Mouse (Mus musculus) G1E (cell line): ENCODE measurements at regions not wholly inside any gene's neighbourhood (a gene's known extent, or its start where the extent isn't known, plus 50 kb on each side); places are given as distances from the start of the nearest gene placed in this dataset.

Experiments
- ATAC-seq: 2 replicates; pipeline ENCODE4 v1.8.0; 2016; ENCODE audit warnings: mild to moderate bottlenecking; ENCODE audit not compliant: insufficient number of reproducible peaks, poor library complexity, low FRiP score, severe bottlenecking; ENCODE audit errors: extremely low read depth
- DNase-seq: peaks from one replicate; pipeline ENCODE4 v3.0.0; 2012; ENCODE audit warnings: low spot score
- H3K27me3 ChIP-seq: 2 replicates; pipeline ENCODE4 v1.6.1; 2012; ENCODE audit warnings: mild to moderate bottlenecking, low read length, inconsistent platforms; ENCODE audit not compliant: insufficient read depth
- H3K36me3 ChIP-seq: replicated peaks from 2 replicates; pipeline ENCODE3; 2012; ENCODE audit warnings: mild to moderate bottlenecking, inconsistent platforms
- H3K4me1 ChIP-seq: 2 replicates; pipeline ENCODE4 v1.6.1; 2012; ENCODE audit warnings: low read depth, low read length, inconsistent platforms, mixed read lengths; ENCODE audit not compliant: insufficient read depth
- H3K4me3 ChIP-seq: 2 replicates; pipeline ENCODE4 v1.5.1; 2012; ENCODE audit warnings: low read depth, mild to moderate bottlenecking, inconsistent platforms, low read length, moderate library complexity, mixed read lengths
- H3K9me3 ChIP-seq: replicated peaks from 2 replicates; pipeline ENCODE4 v1.6.1; 2012; ENCODE audit warnings: inconsistent platforms
- CTCF ChIP-seq: IDR thresholded peaks from 2 replicates; pipeline ENCODE4 v1.5.1; 2012; ENCODE audit warnings: low read depth, low read length, inconsistent platforms, mixed read lengths
- GATA1 ChIP-seq: IDR thresholded peaks from 2 replicates; pipeline ENCODE4 v1.6.1; 2012; ENCODE audit warnings: borderline replicate concordance, low read length, inconsistent platforms, mixed read lengths
- GATA2 ChIP-seq: IDR thresholded peaks from 2 replicates; pipeline ENCODE4 v1.6.1; 2012; ENCODE audit warnings: low read depth, low read length, inconsistent platforms, borderline replicate concordance
- POLR2AphosphoS5 ChIP-seq: IDR thresholded peaks from 2 replicates; pipeline ENCODE4 v1.6.1; 2012; ENCODE audit warnings: low read depth, low read length, inconsistent platforms; ENCODE audit not compliant: insufficient replicate concordance
- TAL1 ChIP-seq: conservative IDR thresholded peaks from 2 replicates; pipeline ENCODE4 v1.6.1; 2012; ENCODE audit warnings: low read depth, low read length, inconsistent platforms, mixed read lengths

- Histone ChIP-seq H3K4me3 (no peak overlapping the region), H3K4me1 (no peaks in the 10 kb centered on the region; the same call in 1 of the 2 replicates), H3K27me3 (no peaks in the 10 kb centered on the region), H3K36me3 (no peaks in the 10 kb centered on the region), H3K9me3 (peaks cover 52% of the 10 kb centered on the region)
- ATAC-seq = no peak
- DNase-seq = no peak
- no peak for TF ChIP-seq CTCF
- TF ChIP-seq POLR2AphosphoS5 = peak; percentile 56; the same call in 1 of the 2 replicates
- TF ChIP-seq GATA2 = peak; percentile 2; the same call in 1 of the 2 replicates
Measured at GRCm38 (mm10) chr16:3231566-3231965, 359.3 kb upstream of the Olfr161 start.

DNA sequence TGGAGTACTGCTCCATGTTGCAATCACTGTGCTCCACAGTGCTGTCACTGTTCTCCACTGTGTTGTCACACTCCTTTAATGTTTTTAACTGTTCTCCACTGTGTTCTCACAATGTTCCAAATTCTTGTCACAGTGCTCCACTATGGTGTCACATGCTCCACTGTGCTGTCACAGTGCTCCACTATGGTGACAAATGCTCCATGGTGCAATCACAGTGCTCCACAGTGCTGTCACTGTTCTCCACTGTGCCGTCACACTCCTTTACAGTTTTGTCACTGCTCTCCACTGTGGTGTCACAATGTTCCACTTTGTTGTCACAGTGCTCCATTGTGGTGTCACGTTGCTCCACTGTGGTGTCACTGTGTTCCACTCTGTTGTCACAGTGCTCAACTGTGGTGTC is 358.2 kb upstream of the Olfr161 start:
- ATAC-seq (no peak), DNase-seq (no peak)
- Histone ChIP-seq H3K4me3 (no peak overlapping the region; the same call in 1 of the 2 replicates), H3K27me3 (no peaks in the 10 kb centered on the region), H3K9me3 (peaks cover 62% of the 10 kb centered on the region), H3K36me3 (no peaks in the 10 kb centered on the region), H3K4me1 (no peaks in the 10 kb centered on the region; the same call in 1 of the 2 replicates)
- no peak for TF ChIP-seq TAL1
- TF ChIP-seq CTCF = no peak
- no peak for TF ChIP-seq POLR2AphosphoS5
- TF ChIP-seq GATA1 = no peak
- TF ChIP-seq GATA2 = no peak

DNA sequence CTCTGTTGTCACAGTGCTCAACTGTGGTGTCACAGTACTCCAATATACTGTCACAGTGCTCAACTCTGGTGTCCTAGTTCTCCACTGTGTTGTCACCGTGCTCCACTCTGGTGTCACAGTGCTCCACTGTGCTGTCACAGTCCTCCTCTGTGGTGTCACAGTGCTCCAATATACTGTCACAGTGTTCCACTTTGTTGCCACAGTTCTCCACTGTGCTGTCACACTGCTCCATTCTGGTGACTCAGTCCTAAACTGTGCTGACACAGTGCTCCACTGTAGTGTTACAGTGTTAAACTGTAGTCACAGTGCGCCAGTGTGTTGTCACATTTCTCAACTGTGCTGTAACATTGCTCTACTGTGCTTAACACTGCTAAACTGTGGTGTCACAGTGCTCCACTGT is 356.8 kb upstream of the Olfr161 start:
- Histone ChIP-seq H3K36me3 (no peaks in the 10 kb centered on the region), H3K27me3 (no peaks in the 10 kb centered on the region), H3K4me1 (no peaks in the 10 kb centered on the region; the same call in 1 of the 2 replicates), H3K4me3 (peak overlapping the region; percentile 3; the same call in 1 of the 2 replicates), H3K9me3 (peaks cover 77% of the 10 kb centered on the region)
- DNase-seq = no peak
- TF ChIP-seq POLR2AphosphoS5 = no peak
- no peak for TF ChIP-seq GATA1
- no peak for TF ChIP-seq CTCF
- TF ChIP-seq GATA2 = no peak
- TF ChIP-seq TAL1 = no peak
- no peak for ATAC-seq

DNA sequence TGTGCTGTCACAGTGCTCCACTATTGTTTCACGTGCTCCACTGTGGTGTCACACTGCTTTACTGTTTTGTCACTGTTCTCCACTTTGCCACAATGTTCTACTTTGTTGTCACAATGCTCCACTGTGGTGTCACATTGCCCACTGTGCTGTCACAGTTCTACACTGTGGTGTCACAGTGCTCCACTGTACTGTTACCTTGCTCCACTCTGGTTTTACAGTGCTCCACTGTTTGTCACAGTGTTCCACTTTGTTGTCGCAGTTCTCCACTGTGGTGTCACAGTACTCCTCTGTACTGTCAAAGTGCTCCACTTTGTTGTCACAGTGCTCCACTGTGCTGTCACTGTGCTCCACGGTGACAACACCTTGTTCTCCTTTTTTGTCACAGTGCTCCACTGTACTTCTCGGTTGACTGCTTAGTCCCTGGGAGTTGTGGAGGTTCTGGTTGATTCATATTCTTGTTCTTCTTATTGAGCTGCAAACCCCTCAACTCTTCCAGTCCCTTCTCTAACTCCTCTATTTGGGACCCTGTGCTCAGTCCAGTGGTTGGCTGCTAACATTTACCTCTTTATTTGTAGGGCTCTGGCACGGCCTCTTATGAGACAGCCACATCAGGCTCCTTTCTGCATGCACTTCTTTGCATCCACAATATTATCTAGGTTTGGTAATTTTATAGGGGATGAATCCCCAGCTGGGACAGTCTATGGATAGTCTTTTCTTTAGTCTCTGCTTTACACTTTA is 349.7 kb upstream of the Olfr161 start:
- TF ChIP-seq POLR2AphosphoS5 (no peak), TAL1 (no peak), CTCF (no peak), GATA1 (no peak), GATA2 (no peak)
- DNase-seq (no peak), ATAC-seq (no peak)
- H3K27me3 ChIP-seq = no peaks in the 10 kb centered on the region
- H3K9me3 ChIP-seq = peaks cover 54% of the 10 kb centered on the region
- H3K4me3 ChIP-seq = no peak overlapping the region
- no peaks in the 10 kb centered on the region for H3K4me1 ChIP-seq
- H3K36me3 ChIP-seq = no peaks in the 10 kb centered on the region

GRCm38 (mm10) chr16:3241939-3242338 is 348.9 kb upstream of the Olfr161 start:
- peaks cover 48% of the 10 kb centered on the region for H3K9me3 ChIP-seq
- ATAC-seq (no peak), DNase-seq (no peak)
- no peak overlapping the region for H3K4me3 ChIP-seq
- no peaks in the 10 kb centered on the region for H3K36me3 ChIP-seq
- no peaks in the 10 kb centered on the region for H3K27me3 ChIP-seq
- TF ChIP-seq GATA2 (no peak), TAL1 (no peak), CTCF (no peak), POLR2AphosphoS5 (no peak), GATA1 (no peak)
- no peaks in the 10 kb centered on the region for H3K4me1 ChIP-seq

- Histone ChIP-seq H3K27me3 (no peaks in the 10 kb centered on the region), H3K4me1 (no peaks in the 10 kb centered on the region), H3K9me3 (peaks cover 7% of the 10 kb centered on the region), H3K36me3 (no peaks in the 10 kb centered on the region), H3K4me3 (no peak overlapping the region)
- no peak for DNase-seq
- TF ChIP-seq GATA2 = no peak
- no peak for TF ChIP-seq CTCF
- no peak for TF ChIP-seq GATA1
- no peak for TF ChIP-seq TAL1
- ATAC-seq = no peak
Measured at GRCm38 (mm10) chr16:3246422-3246821, 344.4 kb upstream of the Olfr161 start.
